Mouse (Mus musculus) Patski (cell line): ENCODE results near the gene Trpm2. TPM values are rescaled to one million over a fixed set of nuclear protein-coding genes. Genes with fewer than 3 reads are reported as not detected.

Experiments used
- ATAC-seq: fragments of 100-300 bp; one replicate; pipeline ENCODE4 v1.8.0; 2021
- CTCF ChIA-PET: fragments of 350-600 bp; sonication (Branson Sonifier 250); formaldehyde crosslinking; loops from one replicate; lab custom pipeline; 2022; ENCODE audit warnings: inconsistent platforms; lab: Charles Lee
- POLR2A ChIA-PET: fragments of 350-600 bp; sonication (Branson Sonifier 250); formaldehyde crosslinking; loops from one replicate; lab custom pipeline; 2022; ENCODE audit warnings: antibody characterized with exemption, inconsistent platforms; lab: Charles Lee
- DNase-seq: peaks from one replicate; pipeline ENCODE4 v3.0.0-alpha.2; 2011; ENCODE audit warnings: low read depth, low spot score
- H3K27me3 ChIP-seq: fragments of 371-371 bp; one replicate; pipeline ENCODE4 v1.5.1; 2021
- CTCF ChIP-seq: fragments of 100-300 bp; IDR thresholded peaks from one replicate; pipeline ENCODE4 v1.5.1; 2021
- in situ Hi-C: fragments of 300-500 bp; cut with MboI; formaldehyde crosslinking; loops from 3 replicates; pipeline ENCODE4 v1.11.1; 2018; ENCODE audit warnings: low pct_unique_long_range_greater_than_20kb, mixed read lengths
- polyA plus RNA-seq: library from polyadenylated mRNA; unstranded; gene quantifications from one replicate; pipeline ENCODE4 v1.2.3, GENCODE M21; 2021

Trpm2 gene
- polyA plus RNA-seq, 1 experiment from 2014 or later = 0.21 TPM

DNA sequence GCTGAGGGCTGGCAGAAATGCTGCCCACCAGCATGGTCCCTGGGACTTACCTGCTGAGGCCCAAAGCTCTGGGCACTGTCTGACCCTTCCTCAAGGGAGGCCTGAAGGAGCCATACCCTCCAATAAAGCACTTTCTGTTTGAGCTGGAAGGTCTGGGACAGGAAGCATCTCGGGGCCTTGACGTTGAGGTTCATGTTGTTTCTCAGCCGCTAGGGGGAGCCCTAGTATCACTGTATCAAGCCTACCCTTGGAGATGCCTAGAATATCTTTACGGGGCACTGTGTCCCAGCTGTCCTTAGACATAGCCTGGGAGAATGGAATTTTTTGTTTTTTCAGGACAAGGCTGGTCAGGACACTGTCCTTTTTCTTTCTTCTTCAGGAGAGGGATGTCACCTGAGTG lies 14.3 kb upstream of the Trpm2 start:
- no peak for TF ChIP-seq CTCF
- in situ Hi-C loops = loop anchor here (5.0 kb wide), 1 partner anchor 62 kb away; no protein-coding TSS in a partner anchor
- ChIA-PET POLR2A (interaction anchor here (0.7 to 1.5 kb wide), 2 partner anchors 25 to 32 kb away, joined by 3 to 4 read pairs; partner anchors contain the start of gene Pfkl), CTCF (interaction anchor here (0.8 to 2.3 kb wide), 9 partner anchors 8 to 163 kb away, joined by 3 to 17 read pairs (median 5); no protein-coding TSS in a partner anchor)
- no peaks in the 10 kb centered on the region for H3K27me3 ChIP-seq
- DNase-seq (peak; percentile 28), ATAC-seq (peak; percentile 61)

DNA sequence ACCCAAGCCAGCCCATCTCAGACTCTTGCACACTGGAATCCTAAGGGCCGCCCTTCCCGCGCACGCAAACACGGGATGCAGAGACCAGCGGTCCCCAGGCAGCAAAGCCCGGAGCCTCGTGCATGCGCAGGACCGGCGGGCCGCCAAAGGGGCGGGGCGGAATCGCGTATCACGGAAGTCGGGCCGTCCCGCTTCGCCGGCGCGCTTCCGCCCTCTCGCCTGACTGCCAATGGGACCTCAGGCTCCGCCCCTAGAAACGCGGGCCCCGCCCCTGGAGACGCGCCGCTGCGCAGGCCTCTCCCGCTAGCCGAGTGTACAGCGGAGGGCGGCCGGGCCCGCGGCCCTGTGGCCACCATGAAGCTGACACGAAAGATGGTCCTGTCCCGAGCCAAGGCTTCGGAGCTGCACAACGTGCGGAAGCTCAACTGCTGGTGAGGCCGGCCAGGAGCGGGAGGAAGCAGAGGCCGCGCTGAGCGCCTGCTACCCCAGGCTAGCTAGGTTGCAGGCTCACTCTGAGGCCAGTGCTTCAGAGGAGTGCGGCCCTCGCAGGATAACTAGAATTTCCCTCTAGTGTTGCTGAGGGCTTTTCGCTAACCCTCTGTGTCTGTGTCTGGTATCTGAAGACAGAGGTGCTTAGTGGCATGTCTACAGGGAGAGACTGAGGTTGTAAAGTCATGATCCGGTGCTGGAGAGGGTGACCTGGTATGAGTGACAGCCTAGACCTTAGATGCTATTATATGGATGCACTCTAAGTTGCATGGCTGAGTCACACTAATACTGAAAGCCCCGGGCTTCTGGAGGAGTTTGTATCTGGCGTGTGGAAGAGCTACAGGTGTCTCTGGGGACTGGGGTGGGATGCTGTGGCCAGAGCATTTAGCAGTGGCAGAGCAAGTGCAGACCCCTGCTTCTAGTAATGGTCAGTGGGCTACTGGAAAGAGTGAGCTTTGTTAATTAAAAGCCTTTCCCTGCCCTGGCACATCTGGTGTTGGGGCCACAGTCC lies 8.3 kb upstream of the Trpm2 start, which contains the start of gene 1810043G02Rik:
Gene 1810043G02Rik, plus strand, starts transcription at position 174 of the 1,000 bp plus-strand sequence.
- POLR2A ChIA-PET = interaction anchor here (0.6 to 1.0 kb wide), 3 partner anchors 14 to 364 kb away, joined by 3 to 4 read pairs (median 3); no protein-coding TSS in a partner anchor
- TF ChIP-seq CTCF = no peak

GRCm38 (mm10) chr10:77976458-77977150 lies 6.2 kb upstream of the Trpm2 start:
- ATAC-seq = no peak
- ChIA-PET POLR2A (no interaction called here), CTCF (no interaction called here)
- no peaks in the 10 kb centered on the region for H3K27me3 ChIP-seq
- in situ Hi-C loops = loop anchor here (10.0 kb wide), 1 partner anchor 342 kb away; no protein-coding TSS in a partner anchor
- no peak for TF ChIP-seq CTCF
- peak; percentile 42 for DNase-seq

More for the DNA sequence above, 8.3 kb upstream of the Trpm2 start, which contains the start of gene 1810043G02Rik:
- ATAC-seq = peak; percentile 89
- H3K27me3 ChIP-seq = no peaks in the 10 kb centered on the region
- CTCF ChIA-PET = interaction anchor here (1.0 kb wide), 1 partner anchor 12 kb away, joined by 3 read pairs; no protein-coding TSS in a partner anchor
- in situ Hi-C loops = loop anchor here (10.0 kb wide), 1 partner anchor 344 kb away; no protein-coding TSS in a partner anchor
- peak; percentile 62 for DNase-seq

GRCm38 (mm10) chr10:77975653-77976052 lies 5.3 kb upstream of the Trpm2 start:
- ATAC-seq (no peak), DNase-seq (no peak)
- in situ Hi-C loops = loop anchor here (10.0 kb wide), 1 partner anchor 341 kb away; no protein-coding TSS in a partner anchor
- CTCF ChIA-PET = no interaction called here
- POLR2A ChIA-PET = no interaction called here
- TF ChIP-seq CTCF = no peak
- H3K27me3 ChIP-seq = no peaks in the 10 kb centered on the region

GRCm38 (mm10) chr10:77974811-77975210 lies 4.4 kb upstream of the Trpm2 start:
- ChIA-PET CTCF (no interaction called here), POLR2A (no interaction called here)
- no peaks in the 10 kb centered on the region for H3K27me3 ChIP-seq
- DNase-seq = no peak
- in situ Hi-C loops = loop anchor here (10.0 kb wide), 1 partner anchor 340 kb away; no protein-coding TSS in a partner anchor
- ATAC-seq = no peak
- TF ChIP-seq CTCF = no peak

- POLR2A ChIA-PET = no interaction called here
- DNase-seq = no peak
- TF ChIP-seq CTCF = no peak
- H3K27me3 ChIP-seq = no peaks in the 10 kb centered on the region
- in situ Hi-C loops = loop anchor here (10.0 kb wide), 1 partner anchor 340 kb away; no protein-coding TSS in a partner anchor
- no peak for ATAC-seq
- CTCF ChIA-PET = no interaction called here
These were observed 4.0 kb upstream of the Trpm2 start for GRCm38 (mm10) chr10:77974323-77974722.

GRCm38 (mm10) chr10:77971709-77972553 lies 1.6 kb upstream of the Trpm2 start:
- ChIA-PET POLR2A (no interaction called here), CTCF (interaction anchor here (1.8 kb wide), 1 partner anchor 13 kb away, joined by 4 read pairs; no protein-coding TSS in a partner anchor)
- peaks cover 3% of the 10 kb centered on the region for H3K27me3 ChIP-seq
- ATAC-seq (no peak), DNase-seq (no peak)
- no peak for TF ChIP-seq CTCF
- in situ Hi-C loops = loop anchor here (10.0 kb wide), 1 partner anchor 337 kb away; no protein-coding TSS in a partner anchor

DNA sequence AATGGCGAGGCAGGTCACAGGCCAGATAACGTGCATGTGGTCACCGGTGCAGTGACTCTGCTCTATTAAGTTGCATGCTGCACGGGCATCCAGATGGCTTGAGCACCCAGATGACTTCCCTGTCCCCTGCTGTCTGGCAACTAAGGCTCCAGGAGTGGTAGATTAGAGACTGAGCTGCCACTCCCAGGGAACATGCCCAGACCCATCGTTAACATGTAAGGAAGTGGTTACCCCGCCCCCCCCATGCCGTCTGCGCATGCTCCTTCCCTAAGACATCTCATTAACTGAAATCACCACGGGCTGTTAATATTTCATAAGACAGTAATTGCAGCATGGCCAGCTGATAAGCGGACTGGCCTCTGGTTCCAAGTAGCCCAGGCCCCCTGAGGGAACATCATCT lies 828 bp upstream of the Trpm2 start:
- DNase-seq = no peak
- no peak for TF ChIP-seq CTCF
- ChIA-PET CTCF (no interaction called here), POLR2A (no interaction called here)
- peaks cover 3% of the 10 kb centered on the region for H3K27me3 ChIP-seq
- no peak for ATAC-seq
- in situ Hi-C loops = loop anchor here (10.0 kb wide), 1 partner anchor 336 kb away; no protein-coding TSS in a partner anchor

- DNase-seq (no peak), ATAC-seq (no peak)
- CTCF ChIA-PET = no interaction called here
These were observed 414 bp downstream of the Trpm2 start for GRCm38 (mm10) chr10:77969973-77970325.

More at GRCm38 (mm10) chr10:77969973-77970325, 414 bp downstream of the Trpm2 start:
- in situ Hi-C loops = loop anchor here (10.0 kb wide), 1 partner anchor 335 kb away; no protein-coding TSS in a partner anchor
- peaks cover 3% of the 10 kb centered on the region for H3K27me3 ChIP-seq
- POLR2A ChIA-PET = no interaction called here
- no peak for TF ChIP-seq CTCF
